Mouse (Mus musculus): ENCODE measurements around the gene Arid5b.

Arid5b gene

DNA sequence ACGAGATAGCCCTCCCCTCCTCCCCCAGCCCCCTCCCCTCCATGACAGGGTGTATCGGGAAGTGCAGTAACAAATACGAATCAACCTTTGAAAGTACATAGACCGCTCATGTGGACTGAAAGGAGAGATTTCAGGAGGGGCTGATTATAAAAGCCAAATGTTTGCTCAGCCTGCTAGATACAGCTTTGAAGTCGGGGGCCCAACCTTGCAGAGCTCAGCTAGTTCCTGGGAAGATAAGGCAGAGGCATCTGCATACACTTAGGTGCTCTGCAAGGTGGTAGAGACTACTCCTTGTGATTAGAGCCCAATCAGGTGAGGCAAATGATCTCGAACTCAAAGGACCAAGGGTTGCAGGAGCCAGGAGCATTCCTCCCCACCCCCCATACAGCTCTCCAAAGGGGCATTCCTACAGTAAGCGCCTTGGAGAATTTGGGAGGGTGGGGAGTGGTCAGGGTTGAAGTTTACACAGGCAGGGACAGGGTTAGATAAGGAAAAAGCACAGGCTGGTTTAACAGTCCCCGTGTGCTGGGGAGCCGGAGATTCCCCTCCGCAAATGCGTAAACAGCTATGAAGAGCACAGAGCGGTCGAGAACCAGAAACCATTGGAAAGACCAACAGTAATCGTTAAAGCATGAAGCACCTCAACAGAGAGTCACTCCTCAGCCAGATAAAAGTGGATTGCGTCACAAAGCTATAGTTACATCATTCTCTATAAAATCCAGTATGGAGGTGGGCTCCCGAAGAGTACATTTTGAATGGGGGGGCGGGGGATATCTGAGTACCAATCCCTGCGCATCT is 47.0 kb downstream of the Arid5b start:
- DNase-seq: no peak

- DNase-seq: no peak
Measured at GRCm38 (mm10) chr10:68230653-68231384, 47.7 kb downstream of the Arid5b start.

DNA sequence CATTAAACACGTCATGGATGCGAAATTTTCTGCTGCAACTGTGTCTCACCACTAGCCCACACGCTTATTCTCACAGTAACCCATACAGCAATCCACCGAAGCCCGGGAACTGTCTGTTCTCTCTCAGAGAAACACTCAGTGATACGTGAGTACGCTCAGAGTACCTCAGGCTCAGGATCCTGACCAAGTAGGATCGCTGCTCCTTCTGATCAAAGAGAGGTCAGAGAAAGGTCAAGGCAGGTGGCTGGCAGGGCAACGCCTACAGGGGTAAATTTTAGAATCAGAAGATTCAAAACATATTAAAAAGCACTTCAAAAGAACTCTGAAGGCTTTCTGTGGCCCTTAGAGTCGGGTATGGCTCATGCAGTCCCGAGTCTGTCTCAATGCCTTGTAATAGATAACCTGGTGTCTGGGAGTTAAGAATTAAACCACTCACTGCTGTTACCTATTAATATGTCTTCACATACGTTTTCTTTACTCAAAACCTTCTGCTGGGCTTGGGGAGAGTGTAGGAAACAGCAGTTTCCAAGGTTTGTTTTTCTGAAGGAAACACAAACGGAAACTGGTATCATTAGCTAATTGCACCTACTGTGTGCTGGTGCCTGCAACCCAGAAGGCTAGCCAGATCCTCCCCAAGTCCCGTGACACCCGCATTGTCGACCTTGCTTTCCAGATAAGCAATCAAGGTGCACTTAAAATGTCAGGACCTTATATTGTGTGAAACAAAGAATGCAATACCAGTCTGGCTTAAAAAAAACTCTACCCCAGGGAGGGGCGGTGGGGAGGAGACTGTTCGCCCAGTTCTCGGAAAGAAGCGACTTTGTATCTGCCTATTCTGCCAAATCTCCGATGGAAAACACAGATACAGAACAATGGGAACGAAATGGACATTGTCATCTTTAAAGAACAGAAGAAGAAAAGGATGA is 48.6 kb downstream of the Arid5b start:
- DNase-seq: no peak

- DNase-seq: no peak
Measured at GRCm38 (mm10) chr10:68222676-68223075, 55.9 kb downstream of the Arid5b start.

GRCm38 (mm10) chr10:68222012-68222411 is 56.5 kb downstream of the Arid5b start:
- DNase-seq: no peak

DNA sequence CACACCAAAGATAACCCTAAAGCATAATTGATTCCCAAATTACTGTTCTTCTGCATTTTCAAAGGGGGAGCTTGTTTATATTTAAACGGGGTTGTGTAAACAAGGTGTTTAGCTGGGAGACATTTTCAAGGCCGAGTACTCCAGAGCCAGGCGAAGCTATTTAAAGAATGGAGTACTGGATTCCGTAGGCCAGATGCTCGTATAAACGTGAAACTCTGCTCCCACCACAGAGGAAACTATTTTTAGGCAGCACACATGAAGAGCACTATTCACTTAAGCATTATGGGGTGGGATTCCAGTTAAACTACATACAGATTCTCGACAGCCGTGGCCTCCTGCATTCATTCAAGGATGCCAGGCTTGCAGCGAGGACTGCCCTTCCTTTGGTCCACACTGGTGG is 59.2 kb downstream of the Arid5b start:
- DNase-seq: no peak

GRCm38 (mm10) chr10:68218678-68219077 is 59.9 kb downstream of the Arid5b start:
- no peak for DNase-seq

GRCm38 (mm10) chr10:68214809-68215468 is 63.6 kb downstream of the Arid5b start:
- DNase-seq: no peak

- DNase-seq: no peak
Measured at GRCm38 (mm10) chr10:68212061-68212915, 66.3 kb downstream of the Arid5b start.

DNA sequence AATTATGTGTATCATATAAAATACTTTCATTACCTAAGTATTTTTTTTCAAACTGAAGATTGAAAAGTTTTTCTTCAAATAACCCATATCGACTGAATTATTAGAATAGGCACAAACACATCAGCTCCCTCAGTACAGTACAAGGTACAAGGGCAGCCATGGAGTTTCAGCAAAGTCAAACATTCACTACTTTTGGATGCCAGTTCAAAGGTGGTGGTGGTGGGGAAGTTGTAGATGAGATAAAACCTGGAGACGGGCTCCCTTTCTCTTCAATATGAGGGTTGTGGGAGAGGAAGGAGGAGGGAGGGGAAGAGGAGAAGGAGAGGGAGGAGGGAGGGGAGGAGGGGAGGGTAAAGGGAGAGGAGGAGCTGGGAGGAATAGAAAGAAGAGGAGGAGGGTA is 67.0 kb downstream of the Arid5b start:
- DNase-seq: no peak

- DNase-seq: no peak
Measured at GRCm38 (mm10) chr10:68210025-68210642, 68.4 kb downstream of the Arid5b start.

DNA sequence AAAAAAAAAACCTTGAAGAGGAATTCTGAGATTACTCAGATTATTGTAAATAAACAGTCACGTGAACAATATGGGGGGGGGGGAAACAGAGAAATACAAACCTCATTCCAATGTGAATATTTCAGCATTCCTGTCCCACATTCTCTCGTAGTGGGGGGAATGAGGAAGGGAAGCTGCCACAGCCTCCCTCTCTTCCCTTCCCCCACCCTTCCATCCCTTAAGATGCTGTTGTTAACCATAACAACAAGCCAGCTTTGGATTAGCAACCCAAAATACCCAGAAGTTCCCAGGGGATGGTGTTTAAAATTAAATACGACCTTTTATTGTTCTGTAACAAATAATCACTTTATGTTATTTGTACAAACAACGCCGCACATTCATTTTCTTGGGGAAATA is 69.9 kb downstream of the Arid5b start:
- DNase-seq: no peak

DNA sequence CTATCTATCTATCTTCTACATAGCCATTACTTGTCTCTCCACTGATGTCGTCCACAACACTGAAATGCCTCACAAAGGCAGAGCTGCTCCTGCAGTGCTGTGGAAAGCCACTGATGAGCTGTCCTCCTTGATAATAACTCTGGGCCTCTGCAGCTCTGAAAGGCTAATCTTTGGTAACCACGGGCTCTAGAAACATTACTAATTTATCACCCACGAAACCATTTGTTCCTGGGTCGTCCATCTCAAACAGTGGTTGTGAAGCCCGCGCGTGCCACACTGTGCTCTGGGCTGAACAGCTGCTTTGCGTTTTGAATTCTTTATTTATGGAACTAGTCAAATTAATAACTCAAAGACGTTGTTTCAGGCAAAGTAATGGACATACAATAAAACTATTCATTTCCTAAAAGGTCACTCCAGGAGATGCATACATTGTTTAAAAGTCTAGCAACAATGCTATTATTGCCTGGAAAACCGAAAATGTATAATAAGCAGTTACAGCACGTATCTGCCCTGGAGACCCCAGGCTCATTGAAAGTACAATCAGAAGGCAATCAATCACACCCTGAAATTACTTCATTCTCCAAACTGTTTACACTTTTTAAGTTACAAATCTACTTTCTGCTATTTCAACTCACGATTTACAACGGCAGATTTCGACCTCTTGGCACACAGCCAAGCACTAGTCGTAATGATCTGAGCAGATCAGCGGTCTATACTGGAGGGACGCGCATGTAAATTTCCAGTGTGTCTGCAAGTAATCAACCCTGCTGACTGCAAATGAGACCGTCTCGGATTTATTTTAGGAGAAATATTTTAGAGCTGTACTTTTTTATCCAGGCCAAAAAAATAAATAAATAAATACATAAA is 70.5 kb downstream of the Arid5b start:
- peak; percentile 15 for DNase-seq

DNA sequence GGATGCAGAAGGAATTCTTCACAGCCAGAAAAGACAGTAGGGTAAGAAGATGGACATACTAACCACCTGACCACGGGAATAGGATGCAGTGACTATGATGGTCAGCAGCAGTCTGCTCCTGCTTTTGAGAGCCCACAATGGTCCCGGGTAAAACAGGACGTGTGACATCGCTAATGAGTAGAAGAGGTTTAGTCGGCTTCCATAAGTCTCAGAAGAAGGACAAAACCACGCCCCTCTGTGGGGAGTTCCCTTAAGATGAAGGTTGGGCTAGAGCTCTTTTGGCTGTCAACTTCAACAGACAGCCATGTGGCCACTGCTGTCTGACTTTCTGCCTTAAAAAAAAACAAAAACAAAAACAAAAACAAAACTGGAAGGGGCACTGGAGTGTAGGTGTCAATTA is 74.1 kb downstream of the Arid5b start:
- no peak for DNase-seq

DNA sequence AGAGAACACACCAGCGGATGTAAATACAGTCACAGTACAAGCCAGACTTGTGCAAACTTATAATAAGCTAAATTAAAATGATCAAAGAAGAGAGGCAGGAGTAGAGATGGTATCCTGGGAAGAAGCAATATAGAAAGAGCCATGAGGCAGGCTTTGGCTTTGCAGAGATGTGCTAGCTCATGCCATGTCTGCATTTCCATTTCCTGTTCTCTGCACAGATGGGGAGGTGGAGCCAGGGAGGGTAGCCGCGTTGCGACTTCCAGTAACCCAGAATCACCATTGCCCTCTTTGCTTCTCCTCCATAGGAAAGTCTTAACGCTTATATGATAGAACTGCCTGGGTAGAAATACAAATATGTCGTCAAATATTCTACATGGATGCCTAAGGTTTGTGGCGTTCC is 74.7 kb downstream of the Arid5b start:
- DNase-seq: no peak

DNA sequence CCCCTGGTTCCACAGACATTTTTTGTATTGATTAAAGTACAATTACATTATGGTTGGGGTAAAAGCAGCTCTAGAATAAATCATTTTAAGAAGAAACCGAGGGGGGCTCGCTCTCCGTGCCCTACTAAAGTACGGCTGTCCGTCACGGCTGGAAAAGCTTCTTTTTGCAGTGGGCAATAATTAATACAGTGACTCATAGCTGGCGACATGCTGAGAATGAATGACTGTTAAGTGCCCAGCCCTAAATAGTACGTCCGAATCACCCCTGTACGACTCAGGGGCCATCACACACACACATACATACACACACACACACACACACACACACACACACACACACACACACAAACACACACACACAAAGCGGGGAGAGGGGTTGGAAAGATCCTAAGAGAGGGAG is 75.2 kb downstream of the Arid5b start:
- no peak for DNase-seq

- DNase-seq: no peak
Measured at GRCm38 (mm10) chr10:68199440-68199839, 79.1 kb downstream of the Arid5b start.

DNA sequence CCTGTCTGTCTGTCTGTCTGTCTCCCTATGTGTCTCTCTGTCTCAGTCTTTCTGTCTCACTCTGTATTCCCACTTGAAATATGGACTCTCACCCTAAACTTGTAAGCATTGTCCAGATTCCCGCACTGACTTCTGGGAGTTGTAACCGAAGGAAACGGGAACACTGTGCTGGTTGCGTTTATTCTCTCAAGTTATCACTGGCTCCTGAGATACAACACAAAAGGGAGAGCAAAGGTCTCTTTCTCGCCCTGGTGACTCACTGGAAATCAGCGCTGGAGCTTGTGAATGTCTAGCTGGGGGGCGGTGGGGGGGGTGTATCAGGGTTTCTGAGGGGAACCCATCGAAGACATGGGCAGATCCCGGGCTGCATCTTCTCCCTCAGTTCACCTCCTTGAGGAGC is 82.2 kb downstream of the Arid5b start:
- no peak for DNase-seq

GRCm38 (mm10) chr10:68193561-68193960 is 85.0 kb downstream of the Arid5b start:
- no peak for DNase-seq

- no peak for DNase-seq
Measured at GRCm38 (mm10) chr10:68192824-68193255, 85.7 kb downstream of the Arid5b start.
